Mouse (Mus musculus): ENCODE results near the gene Bmp4. TPM values are rescaled to one million over a fixed set of nuclear protein-coding genes. Genes with fewer than 3 reads are reported as not detected.

Bmp4 gene
- total RNA-seq (2021), result 10 to 100 TPM; 12.1 to 18.5 TPM
- long read RNA-seq, experiment 1, partial matches to known transcripts, result 1 of 7 reads
- long read RNA-seq, experiment 1, other reads (novel, unspliced or antisense), result 5 of 7 reads
- long read RNA-seq, experiment 2, partial matches to known transcripts, result 1 of 3 reads
- long read RNA-seq, experiment 2, other reads (novel, unspliced or antisense), result 1 of 3 reads

GRCm38 (mm10) chr14:46390249-46390775, at the start of gene Bmp4:
Gene Bmp4, minus strand, starts transcription at chr14:46390669.
- peak in 1 of 2 experiments; percentile 31 for DNase-seq

GRCm38 (mm10) chr14:46439461-46440048, 49.1 kb upstream of the Bmp4 start:
- no peak for DNase-seq

GRCm38 (mm10) chr14:46436471-46437090, 46.1 kb upstream of the Bmp4 start:
- no peak for DNase-seq

GRCm38 (mm10) chr14:46430231-46430630, 39.8 kb upstream of the Bmp4 start:
- DNase-seq, result no peak

- DNase-seq, result no peak
Measured at GRCm38 (mm10) chr14:46427251-46427650, 36.8 kb upstream of the Bmp4 start.

- no peak for DNase-seq
Measured at GRCm38 (mm10) chr14:46421823-46422222, 31.4 kb upstream of the Bmp4 start.

GRCm38 (mm10) chr14:46419269-46419668, 28.8 kb upstream of the Bmp4 start:
- peak in 1 of 2 experiments; percentile 12 for DNase-seq

- DNase-seq, result no peak
Measured at GRCm38 (mm10) chr14:46418371-46419097, 28.1 kb upstream of the Bmp4 start.

- DNase-seq, result no peak
Measured at GRCm38 (mm10) chr14:46412497-46413000, 22.1 kb upstream of the Bmp4 start.

GRCm38 (mm10) chr14:46410557-46411120, 20.2 kb upstream of the Bmp4 start:
- no peak for DNase-seq

GRCm38 (mm10) chr14:46409016-46409415, 18.5 kb upstream of the Bmp4 start:
- DNase-seq, result no peak

- DNase-seq, result no peak
Measured at GRCm38 (mm10) chr14:46408319-46408718, 17.9 kb upstream of the Bmp4 start.

- peak; percentile 33 for DNase-seq
Measured at GRCm38 (mm10) chr14:46399925-46400324, 9.5 kb upstream of the Bmp4 start.

GRCm38 (mm10) chr14:46398091-46398695, 7.7 kb upstream of the Bmp4 start:
- no peak for DNase-seq

GRCm38 (mm10) chr14:46391621-46392170, 1.2 kb upstream of the Bmp4 start:
- no peak for DNase-seq

- DNase-seq, result no peak
Measured at GRCm38 (mm10) chr14:46389438-46390248, 826 bp downstream of the Bmp4 start.

- peak; percentile 47 to 65 for DNase-seq
Measured at GRCm38 (mm10) chr14:46388636-46389035, 1.8 kb downstream of the Bmp4 start.

- DNase-seq, result peak in 1 of 2 experiments; percentile 37
Measured at GRCm38 (mm10) chr14:46387821-46388481, 2.5 kb downstream of the Bmp4 start.

GRCm38 (mm10) chr14:46387357-46387671, 3.2 kb downstream of the Bmp4 start:
- DNase-seq, result peak; percentile 79 to 87

All from adrenal gland, postnatal 36 days (tissue).